Mouse (Mus musculus) stomach, embryonic 15.5 days (tissue): ENCODE measurements around the gene Map3k20. TPM values are rescaled to one million over a fixed set of nuclear protein-coding genes. Genes with fewer than 3 reads are reported as not detected.

Experiments
- ATAC-seq: fragments of 200-750 bp; cut with Nextera tagmentation; 2 replicates; pipeline ENCODE4 v1.8.0; 2017; ENCODE audit warnings: low read depth, moderate number of reproducible peaks, moderate TSS enrichment; ENCODE audit not compliant: insufficient read depth, low FRiP score
- H3K27ac ChIP-seq: fragments of 300-500 bp; sonication (generic); 2 replicates; pipeline ENCODE4 v1.5.1; 2015; ENCODE audit warnings: mild to moderate bottlenecking, inconsistent platforms
- H3K27me3 ChIP-seq: fragments of 300-500 bp; sonication (generic); replicated peaks from 2 replicates; pipeline ENCODE4 v1.6.1; 2015; ENCODE audit warnings: inconsistent platforms
- H3K36me3 ChIP-seq: fragments of 300-500 bp; sonication (generic); 2 replicates; pipeline ENCODE4 v1.6.1; 2015; ENCODE audit warnings: inconsistent platforms
- H3K4me1 ChIP-seq: fragments of 300-500 bp; sonication (generic); 2 replicates; pipeline ENCODE4 v1.6.1; 2015; ENCODE audit warnings: inconsistent platforms
- H3K4me2 ChIP-seq: fragments of 300-500 bp; sonication (generic); 2 replicates; pipeline ENCODE4 v1.6.1; 2015; ENCODE audit warnings: mild to moderate bottlenecking, inconsistent platforms
- H3K4me3 ChIP-seq: fragments of 300-500 bp; sonication (generic); replicated peaks from 2 replicates; pipeline ENCODE4 v1.5.1; 2015; ENCODE audit warnings: inconsistent platforms
- H3K9ac ChIP-seq: fragments of 300-500 bp; sonication (generic); 2 replicates; pipeline ENCODE4 v1.6.1; 2015; ENCODE audit warnings: inconsistent platforms
- H3K9me3 ChIP-seq: fragments of 300-500 bp; sonication (generic); 2 replicates; pipeline ENCODE4 v1.6.1; 2016; ENCODE audit warnings: inconsistent platforms
- WGBS: fragments of 180-500 bp; shearing (Covaris S2); methylation state at CpG from one replicate; pipeline ENCODE4 v1.1.7; 2015; 5-methylcytosine and 5-hydroxymethylcytosine counted together
- polyA plus RNA-seq: library from polyadenylated mRNA; unstranded; fragments of >200 nt; fragmentation: Nextera tagmentation; extraction: Ambion mirVana; gene quantifications from 2 replicates; pipeline ENCODE4 v1.2.1, GENCODE M21; 2015

Gene Map3k20
- polyA plus RNA-seq, 1 experiment from 2014 or later, result 20.0 TPM

- ATAC-seq, result no peak
- H3K27ac ChIP-seq, result peak overlapping the region; percentile 65; the same call in 1 of the 2 replicates
- no peak overlapping the region for H3K9ac ChIP-seq
- no peaks in the 10 kb centered on the region for H3K27me3 ChIP-seq
- H3K9me3 ChIP-seq, result no peaks in the 10 kb centered on the region
- H3K4me3 ChIP-seq, result no peak overlapping the region
- no peaks in the 10 kb centered on the region for H3K4me1 ChIP-seq
- no peak overlapping the region for H3K4me2 ChIP-seq
- no peaks in the 10 kb centered on the region for H3K36me3 ChIP-seq
- 38% methylated on average over 6 of the region's 6 CpGs for WGBS
Observed at GRCm38 (mm10) chr2:72390474-72390873, 105.0 kb downstream of the Map3k20 start.

GRCm38 (mm10) chr2:72391024-72391423, 105.6 kb downstream of the Map3k20 start:
- no peaks in the 10 kb centered on the region for H3K9me3 ChIP-seq
- H3K9ac ChIP-seq, result no peak overlapping the region
- peak; percentile 50; the same call in 1 of the 2 replicates for ATAC-seq
- no peak overlapping the region for H3K27ac ChIP-seq
- no peaks in the 10 kb centered on the region for H3K4me1 ChIP-seq
- H3K27me3 ChIP-seq, result no peaks in the 10 kb centered on the region
- 30% methylated on average over 4 of the region's 4 CpGs for WGBS
- no peak overlapping the region for H3K4me3 ChIP-seq
- H3K4me2 ChIP-seq, result no peak overlapping the region
- no peaks in the 10 kb centered on the region for H3K36me3 ChIP-seq

- no peak for ATAC-seq
- Histone ChIP-seq H3K4me2 (no peak overlapping the region), H3K4me3 (no peak overlapping the region), H3K9ac (no peak overlapping the region), H3K27me3 (no peaks in the 10 kb centered on the region), H3K36me3 (no peaks in the 10 kb centered on the region), H3K27ac (no peak overlapping the region), H3K9me3 (no peaks in the 10 kb centered on the region), H3K4me1 (no peaks in the 10 kb centered on the region)
- WGBS, result 93% methylated on average over 2 of the region's 2 CpGs
Observed at GRCm38 (mm10) chr2:72391721-72392120, 106.3 kb downstream of the Map3k20 start.

GRCm38 (mm10) chr2:72392316-72392715, 106.9 kb downstream of the Map3k20 start:
- WGBS, result 49% methylated on average over 4 of the region's 4 CpGs
- no peaks in the 10 kb centered on the region for H3K27me3 ChIP-seq
- no peaks in the 10 kb centered on the region for H3K36me3 ChIP-seq
- no peaks in the 10 kb centered on the region for H3K4me1 ChIP-seq
- H3K9ac ChIP-seq, result no peak overlapping the region
- ATAC-seq, result no peak
- no peak overlapping the region for H3K4me2 ChIP-seq
- H3K4me3 ChIP-seq, result no peak overlapping the region
- H3K9me3 ChIP-seq, result no peaks in the 10 kb centered on the region
- no peak overlapping the region for H3K27ac ChIP-seq

- no peaks in the 10 kb centered on the region for H3K27me3 ChIP-seq
- 0 out of 2 replicates have a peak, but pooled peaks cover 3% of the 10 kb centered on the region for H3K36me3 ChIP-seq
- no peak overlapping the region for H3K4me3 ChIP-seq
- H3K4me2 ChIP-seq, result no peak overlapping the region
- 87% methylated on average over 6 of the region's 6 CpGs for WGBS
- H3K27ac ChIP-seq, result no peak overlapping the region
- no peaks in the 10 kb centered on the region for H3K9me3 ChIP-seq
- H3K4me1 ChIP-seq, result no peaks in the 10 kb centered on the region
- ATAC-seq, result no peak
- H3K9ac ChIP-seq, result no peak overlapping the region
Observed at GRCm38 (mm10) chr2:72396934-72397333, 111.5 kb downstream of the Map3k20 start.

- Histone ChIP-seq H3K27ac (no peak overlapping the region), H3K9ac (no peak overlapping the region), H3K4me1 (no peaks in the 10 kb centered on the region), H3K9me3 (no peaks in the 10 kb centered on the region), H3K27me3 (no peaks in the 10 kb centered on the region), H3K36me3 (0 out of 2 replicates have a peak, but pooled peaks cover 3% of the 10 kb centered on the region), H3K4me2 (no peak overlapping the region), H3K4me3 (no peak overlapping the region)
- peak; percentile 76; the same call in 1 of the 2 replicates for ATAC-seq
- WGBS, result 28% methylated on average over 13 of the region's 13 CpGs
Observed at GRCm38 (mm10) chr2:72398227-72398626, 112.8 kb downstream of the Map3k20 start.

- H3K36me3 ChIP-seq, result 0 out of 2 replicates have a peak, but pooled peaks cover 3% of the 10 kb centered on the region
- H3K4me2 ChIP-seq, result no peak overlapping the region
- no peaks in the 10 kb centered on the region for H3K9me3 ChIP-seq
- H3K27me3 ChIP-seq, result no peaks in the 10 kb centered on the region
- no peaks in the 10 kb centered on the region for H3K4me1 ChIP-seq
- no peak for ATAC-seq
- 76% methylated on average over 12 of the region's 12 CpGs for WGBS
- H3K27ac ChIP-seq, result no peak overlapping the region
- no peak overlapping the region for H3K4me3 ChIP-seq
- no peak overlapping the region for H3K9ac ChIP-seq
Observed at GRCm38 (mm10) chr2:72399469-72400195, 114.2 kb downstream of the Map3k20 start.

- no peak overlapping the region for H3K9ac ChIP-seq
- WGBS, result 83% methylated on average over 9 of the region's 9 CpGs
- H3K9me3 ChIP-seq, result no peaks in the 10 kb centered on the region
- H3K4me1 ChIP-seq, result no peaks in the 10 kb centered on the region
- H3K36me3 ChIP-seq, result 0 out of 2 replicates have a peak, but pooled peaks cover 3% of the 10 kb centered on the region
- H3K27me3 ChIP-seq, result no peaks in the 10 kb centered on the region
- ATAC-seq, result no peak
- H3K4me3 ChIP-seq, result no peak overlapping the region
- no peak overlapping the region for H3K27ac ChIP-seq
- no peak overlapping the region for H3K4me2 ChIP-seq
Observed at GRCm38 (mm10) chr2:72401290-72401689, 115.9 kb downstream of the Map3k20 start.

- no peak overlapping the region for H3K9ac ChIP-seq
- no peak overlapping the region for H3K4me3 ChIP-seq
- no peaks in the 10 kb centered on the region for H3K27me3 ChIP-seq
- no peaks in the 10 kb centered on the region for H3K36me3 ChIP-seq
- no peak overlapping the region for H3K27ac ChIP-seq
- no peak for ATAC-seq
- no peaks in the 10 kb centered on the region for H3K4me1 ChIP-seq
- H3K9me3 ChIP-seq, result no peaks in the 10 kb centered on the region
- WGBS, result 82% methylated on average over 12 of the region's 12 CpGs
- no peak overlapping the region for H3K4me2 ChIP-seq
Observed at GRCm38 (mm10) chr2:72405621-72406555, 120.5 kb downstream of the Map3k20 start.

- no peaks in the 10 kb centered on the region for H3K27me3 ChIP-seq
- peak; percentile 43; the same call in 1 of the 2 replicates for ATAC-seq
- H3K4me1 ChIP-seq, result no peaks in the 10 kb centered on the region
- no peak overlapping the region; the same call in 1 of the 2 replicates for H3K27ac ChIP-seq
- H3K4me2 ChIP-seq, result no peak overlapping the region
- no peaks in the 10 kb centered on the region for H3K36me3 ChIP-seq
- WGBS, result 47% methylated on average over 10 of the region's 10 CpGs
- no peaks in the 10 kb centered on the region for H3K9me3 ChIP-seq
- H3K9ac ChIP-seq, result no peak overlapping the region
- no peak overlapping the region for H3K4me3 ChIP-seq
Observed at GRCm38 (mm10) chr2:72406701-72407100, 121.3 kb downstream of the Map3k20 start.

GRCm38 (mm10) chr2:72407341-72408092, 122.1 kb downstream of the Map3k20 start:
- Histone ChIP-seq H3K4me1 (no peaks in the 10 kb centered on the region), H3K36me3 (no peaks in the 10 kb centered on the region), H3K4me2 (no peak overlapping the region), H3K9ac (no peak overlapping the region), H3K9me3 (no peaks in the 10 kb centered on the region), H3K4me3 (no peak overlapping the region), H3K27ac (no peak overlapping the region), H3K27me3 (no peaks in the 10 kb centered on the region)
- 64% methylated on average over 17 of the region's 17 CpGs for WGBS
- ATAC-seq, result no peak
